Mouse (Mus musculus): ENCODE measurements at regions not wholly inside any gene's neighbourhood (a gene's known extent, or its start where the extent isn't known, plus 50 kb on each side); places are given as distances from the start of the nearest gene placed in this dataset.

GRCm38 (mm10) chr5:51906315-51907109 is 283.8 kb downstream of the Dhx15 start:
- in situ Hi-C loops (cut with MboI; ENCODE audit: low pct_ligation_motif_present, low pct_unique_long_range_greater_than_20kb, low sequenced_read_pairs) = no loop called here
- H3K36me3 ChIP-seq (replicated peaks in 1 of 2; ENCODE audit: control insufficient read depth in 1 of 2, insufficient read depth in 1 of 2, low read length in 1 of 2) = no peaks in the 10 kb centered on the region
- no peak for TF ChIP-seq ETS1 (conservative IDR thresholded peaks at IDR 0.05; ENCODE audit: low read depth, low read length)
- TF ChIP-seq TCF12 (IDR thresholded peaks at IDR 0.05; ENCODE audit: low read depth, low read length) = no peak
- TF ChIP-seq JUND (conservative IDR thresholded peaks at IDR 0.05; ENCODE audit: low read depth, low read length) = no peak
- no peak for TF ChIP-seq TBP (conservative IDR thresholded peaks at IDR 0.05; ENCODE audit: low read depth, low read length)
- DNase-seq (ENCODE audit: extremely low read depth) = no peak
- no peak overlapping the region for H3K27ac ChIP-seq (ENCODE audit: insufficient read depth, low read depth)
- H3K79me2 ChIP-seq (replicated peaks; ENCODE audit: control insufficient read depth, extremely low read depth, insufficient read depth, poor library complexity, severe bottlenecking) = no peaks in the 10 kb centered on the region
- no peak overlapping the region for H3K4me3 ChIP-seq (replicated peaks in 1 of 3; ENCODE audit: low read depth in 2 of 3, low read length in 2 of 3, poor library complexity in 1 of 3)
- dilution Hi-C loops (cut with MboI; ENCODE audit: extremely low pct_ligation_motif_present, extremely low pct_unique_long_range_greater_than_20kb, low sequenced_read_pairs) = no loop called here
- peaks cover 0 to 13% of the 10 kb centered on the region in 2 experiments; a peak in 2 of 4 replicates for H3K4me1 ChIP-seq (ENCODE audit: control insufficient read depth in 1 of 2, insufficient read depth in 2 of 2)
- no peak overlapping the region for H3K9ac ChIP-seq (ENCODE audit: insufficient read depth, low read depth)
- no peak overlapping the region for H3K4me2 ChIP-seq (ENCODE audit: insufficient read depth, low read depth, poor library complexity, severe bottlenecking)
- no peaks in the 10 kb centered on the region for H3K27me3 ChIP-seq (replicated peaks)
- no peaks in the 10 kb centered on the region for H3K9me3 ChIP-seq (replicated peaks; ENCODE audit: low read length)

DNA sequence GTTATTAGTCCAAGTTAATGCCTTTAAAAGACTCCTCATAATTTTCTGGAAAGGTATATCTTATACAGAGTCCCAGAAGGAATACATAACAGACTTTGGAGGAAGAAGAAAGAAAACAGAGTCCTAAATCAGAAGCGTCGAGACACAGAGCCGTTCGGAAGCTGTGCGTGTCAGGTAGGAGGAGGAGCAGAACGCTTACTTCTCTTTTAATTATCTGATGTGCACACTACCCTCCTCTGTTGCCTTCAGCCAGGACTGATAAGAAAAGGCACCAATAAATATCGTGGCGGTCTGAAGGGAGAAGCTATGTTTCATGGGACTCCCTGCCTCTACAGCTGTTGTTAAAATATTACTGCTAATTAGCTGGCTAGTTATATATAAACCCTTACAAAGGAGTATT is 296.2 kb downstream of the Dhx15 start:
- H3K4me3 ChIP-seq (replicated peaks in 1 of 3; ENCODE audit: low read depth in 2 of 3, low read length in 2 of 3, poor library complexity in 1 of 3) = no peak overlapping the region
- DNase-seq (ENCODE audit: extremely low read depth) = no peak
- no peak for TF ChIP-seq ZNF384 (IDR thresholded peaks at IDR 0.05; ENCODE audit: low read depth, low read length)
- no peak for TF ChIP-seq IRF4 (IDR thresholded peaks at IDR 0.05; ENCODE audit: low read depth, low read length)
- TF ChIP-seq CHD2 (IDR thresholded peaks at IDR 0.05; ENCODE audit: low read length) = no peak
- no peak for TF ChIP-seq MEF2A (IDR thresholded peaks at IDR 0.05; ENCODE audit: borderline replicate concordance, low read depth, low read length)
- TF ChIP-seq CTCF (conservative IDR thresholded peaks at IDR 0.05 in 1 of 2, IDR thresholded peaks at IDR 0.05 in 1 of 2; ENCODE audit: low read depth in 2 of 2, low read length in 2 of 2) = no peak
- TF ChIP-seq NRF1 (IDR thresholded peaks at IDR 0.05; ENCODE audit: low read depth, low read length) = no peak
- TF ChIP-seq RAD21 (IDR thresholded peaks at IDR 0.05; ENCODE audit: low read depth, low read length) = no peak
- no peak for TF ChIP-seq POLR2AphosphoS2 (IDR thresholded peaks at IDR 0.05; ENCODE audit: low read depth, low read length)
- H3K4me2 ChIP-seq (ENCODE audit: insufficient read depth, low read depth, poor library complexity, severe bottlenecking) = no peak overlapping the region
- H3K79me2 ChIP-seq (replicated peaks; ENCODE audit: control insufficient read depth, extremely low read depth, insufficient read depth, poor library complexity, severe bottlenecking) = no peaks in the 10 kb centered on the region
- H3K27me3 ChIP-seq (replicated peaks) = no peaks in the 10 kb centered on the region
- H3K4me1 ChIP-seq (ENCODE audit: control insufficient read depth in 1 of 2, insufficient read depth in 2 of 2) = peaks cover 0 to 4% of the 10 kb centered on the region in 2 experiments; a peak in 1 of 4 replicates
- no peaks in the 10 kb centered on the region for H3K36me3 ChIP-seq (replicated peaks in 1 of 2; ENCODE audit: control insufficient read depth in 1 of 2, insufficient read depth in 1 of 2, low read length in 1 of 2)
- dilution Hi-C loops (cut with MboI; ENCODE audit: extremely low pct_ligation_motif_present, extremely low pct_unique_long_range_greater_than_20kb, low sequenced_read_pairs) (no loop called here), in situ Hi-C loops (cut with MboI; ENCODE audit: low pct_ligation_motif_present, low pct_unique_long_range_greater_than_20kb, low sequenced_read_pairs) (no loop called here)
- H3K9ac ChIP-seq (ENCODE audit: insufficient read depth, low read depth) = no peak overlapping the region
- H3K27ac ChIP-seq (ENCODE audit: insufficient read depth, low read depth) = no peak overlapping the region
- no peaks in the 10 kb centered on the region for H3K9me3 ChIP-seq (replicated peaks; ENCODE audit: low read length)

DNA sequence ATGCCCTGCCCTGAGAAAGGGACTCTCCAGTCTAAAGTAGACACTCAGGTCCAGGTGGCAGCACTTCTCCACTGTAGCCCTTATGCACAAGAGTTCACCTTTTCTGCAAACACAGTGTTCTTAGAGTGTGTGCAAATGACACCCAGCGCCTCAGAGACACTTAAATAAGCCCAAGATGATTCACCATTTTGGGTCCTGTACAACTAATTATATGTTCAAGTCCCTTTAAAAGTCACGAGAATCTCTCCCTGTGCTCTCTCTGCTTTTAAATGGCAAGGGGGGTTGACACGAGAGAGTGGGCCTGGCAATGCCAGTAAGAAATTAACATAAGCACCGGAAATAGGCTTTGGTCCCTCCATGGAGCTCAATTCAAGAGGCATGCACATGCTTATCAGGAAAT is 299.0 kb downstream of the Dhx15 start:
- peaks cover 0 to 8% of the 10 kb centered on the region in 2 experiments; a peak in 2 of 4 replicates for H3K4me1 ChIP-seq (ENCODE audit: control insufficient read depth in 1 of 2, insufficient read depth in 2 of 2)
- H3K4me3 ChIP-seq (replicated peaks in 1 of 3; ENCODE audit: low read depth in 2 of 3, low read length in 2 of 3, poor library complexity in 1 of 3) = no peak overlapping the region
- dilution Hi-C loops (cut with MboI; ENCODE audit: extremely low pct_ligation_motif_present, extremely low pct_unique_long_range_greater_than_20kb, low sequenced_read_pairs) = no loop called here
- TF ChIP-seq UBTF (IDR thresholded peaks at IDR 0.05; ENCODE audit: low read depth, low read length) = no peak
- TF ChIP-seq HCFC1 (IDR thresholded peaks at IDR 0.05; ENCODE audit: low read depth, low read length) = no peak
- no peak for TF ChIP-seq CHD2 (IDR thresholded peaks at IDR 0.05; ENCODE audit: low read length)
- TF ChIP-seq BHLHE40 (IDR thresholded peaks at IDR 0.05; ENCODE audit: low read depth, low read length) = no peak
- TF ChIP-seq SIN3A (IDR thresholded peaks at IDR 0.05; ENCODE audit: low read length) = no peak
- TF ChIP-seq ZC3H11A (IDR thresholded peaks at IDR 0.05; ENCODE audit: low read depth, low read length) = no peak
- no peak for TF ChIP-seq MAZ (IDR thresholded peaks at IDR 0.05; ENCODE audit: low read depth, low read length)
- no peak for TF ChIP-seq IRF4 (IDR thresholded peaks at IDR 0.05; ENCODE audit: low read depth, low read length)
- TF ChIP-seq JUN (IDR thresholded peaks at IDR 0.05; ENCODE audit: insufficient read depth, low read depth, low read length) = no peak
- TF ChIP-seq EP300 (IDR thresholded peaks at IDR 0.05; ENCODE audit: low read length) = no peak
- TF ChIP-seq TBP (conservative IDR thresholded peaks at IDR 0.05; ENCODE audit: low read depth, low read length) = no peak
- no peak for TF ChIP-seq SMC3 (IDR thresholded peaks at IDR 0.05; ENCODE audit: low read depth, low read length)
- TF ChIP-seq MAX (IDR thresholded peaks at IDR 0.05; ENCODE audit: low read length) = no peak
- no peak for TF ChIP-seq TCF12 (IDR thresholded peaks at IDR 0.05; ENCODE audit: low read depth, low read length)
- no peak for TF ChIP-seq ELF1 (IDR thresholded peaks at IDR 0.05; ENCODE audit: low read depth, low read length)
- H3K9ac ChIP-seq (ENCODE audit: insufficient read depth, low read depth) = no peak overlapping the region
- no peak overlapping the region for H3K4me2 ChIP-seq (ENCODE audit: insufficient read depth, low read depth, poor library complexity, severe bottlenecking)
- no peak for DNase-seq (ENCODE audit: extremely low read depth)
- H3K27ac ChIP-seq (ENCODE audit: insufficient read depth, low read depth) = no peak overlapping the region
- H3K79me2 ChIP-seq (replicated peaks; ENCODE audit: control insufficient read depth, extremely low read depth, insufficient read depth, poor library complexity, severe bottlenecking) = no peaks in the 10 kb centered on the region
- no peaks in the 10 kb centered on the region for H3K27me3 ChIP-seq (replicated peaks)
- no peaks in the 10 kb centered on the region for H3K9me3 ChIP-seq (replicated peaks; ENCODE audit: low read length)
- in situ Hi-C loops (cut with MboI; ENCODE audit: low pct_ligation_motif_present, low pct_unique_long_range_greater_than_20kb, low sequenced_read_pairs) = no loop called here
- no peaks in the 10 kb centered on the region for H3K36me3 ChIP-seq (replicated peaks in 1 of 2; ENCODE audit: control insufficient read depth in 1 of 2, insufficient read depth in 1 of 2, low read length in 1 of 2)
